Mouse (Mus musculus) cerebellum, postnatal 10 days (tissue): ENCODE data around the gene Stx12.
A peak's percentile ranks its signal among the peaks of the same experiment; 100 is the strongest.
"Not testable (repeated sequence)": the region's sequence is repeated elsewhere in the genome, so short reads cannot be mapped to it uniquely, and the experiment has no call there.

Experiments used
- DNase-seq, 2 experiments: peaks; one replicate each; pipeline ENCODE4 v3.0.0; 2021; ENCODE audit warnings: mixed read lengths in 2 of 2

Stx12 gene

GRCm38 (mm10) chr4:132884064-132884843, at the start of gene Stx12:
Stx12 (minus strand) TSS chr4:132884509.
- peak; percentile 95 to 96 for DNase-seq

GRCm38 (mm10) chr4:132932752-132933404, 48.6 kb upstream of the Stx12 start:
- DNase-seq: no peak

DNA sequence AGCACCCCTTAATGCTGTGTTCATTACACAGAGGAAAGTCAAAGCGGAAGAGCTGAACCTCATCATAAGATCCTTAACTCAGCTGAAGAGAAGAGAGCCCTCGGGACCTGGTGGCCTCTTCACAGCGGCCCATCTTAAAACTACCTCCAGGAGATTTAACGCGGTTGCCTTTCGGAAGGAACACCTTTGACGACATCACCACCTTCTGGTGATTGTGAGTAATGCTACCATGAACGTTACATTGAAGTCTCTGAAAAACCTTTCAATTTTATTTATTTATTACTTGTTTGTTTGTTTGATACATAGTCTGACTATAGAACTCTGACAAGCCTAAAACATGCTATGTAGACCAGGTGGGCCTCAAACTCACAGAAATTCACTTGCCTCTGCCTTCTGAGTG, 46.5 kb upstream of the Stx12 start:
- DNase-seq: peak; percentile 74 to 83

- DNase-seq: not testable (repeated sequence)
Observed at GRCm38 (mm10) chr4:132926520-132926919, 42.2 kb upstream of the Stx12 start.

DNA sequence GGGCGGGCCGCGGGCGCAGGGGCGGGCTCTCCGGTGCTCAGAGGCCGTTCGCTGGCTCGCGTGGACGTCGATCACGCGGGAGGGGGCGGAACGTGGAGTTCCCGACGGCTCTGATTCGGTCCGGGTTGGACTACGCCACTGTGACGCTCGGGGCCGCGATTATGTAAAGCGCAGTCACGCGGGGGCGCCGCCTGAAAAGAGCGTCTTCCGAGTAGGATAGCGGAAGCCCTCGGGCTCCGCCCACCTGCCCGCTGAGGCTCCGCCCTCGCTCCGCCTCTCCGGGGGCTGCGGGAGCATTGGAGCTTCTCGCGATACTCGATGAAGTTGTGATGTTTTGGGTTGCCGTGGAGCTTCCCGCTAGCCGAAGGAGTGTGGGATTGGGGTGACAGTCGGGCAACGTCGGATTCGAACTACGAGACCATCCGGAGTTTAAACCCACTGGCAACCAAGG, 38.3 kb upstream of the Stx12 start, which contains the start of gene Fam76a:
Gene Fam76a (minus strand): TSS at position 1 of the 451 bp plus-strand sequence.
- DNase-seq: peak; percentile 100

DNA sequence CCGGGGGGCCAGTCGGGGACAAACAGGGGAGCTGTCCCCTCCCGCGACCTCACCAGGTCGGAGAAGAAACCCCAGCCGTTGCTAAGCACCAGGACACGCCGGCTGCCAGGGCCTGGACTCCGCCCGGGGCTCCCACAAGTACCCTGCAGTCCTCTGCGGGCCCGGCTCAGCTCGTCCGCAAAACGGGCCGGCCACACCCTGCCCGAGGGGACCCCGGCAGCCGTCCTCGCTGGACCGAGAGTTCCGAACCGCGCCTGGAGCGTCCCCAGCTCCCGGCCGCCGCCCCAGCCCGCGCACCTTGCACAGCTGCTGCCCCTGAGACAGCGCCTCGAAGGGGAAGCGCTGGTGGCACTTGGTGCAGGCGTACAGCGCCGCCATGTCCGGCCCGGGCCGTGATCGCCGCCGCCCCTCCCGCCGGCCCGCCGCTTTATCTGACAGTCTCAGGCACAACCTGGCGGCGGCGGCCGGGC, 37.8 kb upstream of the Stx12 start:
- peak in 1 of 2 experiments; percentile 60 for DNase-seq

DNA sequence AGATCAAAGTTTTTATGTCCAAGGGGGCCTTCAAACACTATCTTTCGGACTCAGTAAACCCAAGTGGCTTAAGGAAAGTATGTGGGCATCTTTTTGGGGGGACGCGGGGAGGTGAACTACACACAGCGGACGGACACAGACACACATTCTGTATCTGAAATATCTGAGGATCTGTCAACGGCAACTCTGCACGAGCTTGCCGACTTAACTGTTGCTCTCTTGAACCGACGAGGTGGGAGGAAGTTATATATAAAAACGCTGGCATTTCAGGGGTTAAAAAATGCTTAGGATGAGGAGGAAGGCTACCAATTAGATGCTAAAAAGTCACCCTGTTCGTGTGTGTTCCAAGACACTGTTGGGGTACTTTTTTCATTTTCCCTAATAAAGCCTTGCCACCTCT, 37.2 kb upstream of the Stx12 start:
- no peak for DNase-seq

GRCm38 (mm10) chr4:132920171-132920570, 35.9 kb upstream of the Stx12 start:
- no peak for DNase-seq

DNA sequence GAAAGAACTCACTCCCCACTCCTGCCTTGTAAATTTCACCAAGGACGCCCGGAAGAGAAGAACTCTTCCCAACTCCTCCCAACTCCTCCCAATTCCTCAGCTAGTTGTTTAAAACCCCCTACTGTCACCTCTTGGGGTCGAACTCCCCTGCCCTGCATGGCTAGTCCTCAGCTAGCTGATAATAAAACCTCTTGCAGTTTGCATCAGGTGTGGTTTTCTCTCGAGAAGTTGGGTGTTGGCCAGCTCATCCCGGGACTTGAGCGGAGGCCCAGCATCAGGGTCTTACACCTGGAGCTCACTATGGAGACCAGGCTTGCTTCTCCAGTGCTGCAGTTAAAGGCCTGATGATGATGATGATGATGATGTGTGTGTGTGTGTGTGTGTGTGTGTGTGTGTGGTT, 34.2 kb upstream of the Stx12 start:
- not testable (repeated sequence) for DNase-seq

DNA sequence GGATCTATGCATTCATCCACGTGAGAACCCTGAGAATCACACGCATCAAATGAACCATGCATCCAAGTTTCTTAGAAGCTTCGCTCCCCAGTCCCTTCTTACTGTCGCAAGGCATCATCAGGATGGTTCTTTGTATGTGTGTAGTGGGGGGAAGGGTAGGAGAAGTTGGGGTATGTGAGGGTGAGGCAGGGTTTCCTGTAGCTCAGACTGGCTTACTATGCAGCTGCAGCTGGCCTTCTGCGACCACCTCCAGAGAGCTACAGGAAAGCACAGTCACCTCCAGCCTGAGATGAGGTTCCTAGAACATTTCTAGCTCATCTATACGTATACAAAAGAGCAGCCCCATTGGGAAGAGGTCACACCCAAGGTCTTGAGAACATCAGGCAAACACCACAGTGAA, 27.8 kb upstream of the Stx12 start:
- no peak for DNase-seq

DNA sequence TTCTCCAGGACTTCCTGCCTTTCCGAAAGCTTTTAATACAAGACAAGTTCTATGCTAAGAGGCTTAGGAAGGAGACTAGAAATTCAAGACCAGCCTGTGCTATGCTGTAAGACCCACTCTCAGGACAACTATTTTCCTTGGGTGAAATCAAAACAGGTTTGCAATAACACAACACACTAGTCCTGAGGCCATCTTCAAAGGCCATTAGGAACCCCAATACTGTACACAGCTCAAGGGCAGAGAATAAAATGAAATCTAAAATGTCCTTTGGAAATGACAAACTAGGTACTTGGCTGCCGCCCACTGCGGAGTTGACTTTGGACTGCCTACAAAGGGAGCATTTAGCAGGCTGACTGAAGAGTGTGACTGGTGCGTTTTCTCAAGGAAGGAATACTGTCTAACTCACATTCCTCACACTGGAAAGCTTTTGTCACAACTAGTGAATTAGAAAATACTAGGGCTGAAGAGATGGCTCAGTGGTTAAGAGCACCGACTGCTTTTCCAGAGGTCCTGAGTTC, 21.6 kb upstream of the Stx12 start:
- no peak for DNase-seq

DNA sequence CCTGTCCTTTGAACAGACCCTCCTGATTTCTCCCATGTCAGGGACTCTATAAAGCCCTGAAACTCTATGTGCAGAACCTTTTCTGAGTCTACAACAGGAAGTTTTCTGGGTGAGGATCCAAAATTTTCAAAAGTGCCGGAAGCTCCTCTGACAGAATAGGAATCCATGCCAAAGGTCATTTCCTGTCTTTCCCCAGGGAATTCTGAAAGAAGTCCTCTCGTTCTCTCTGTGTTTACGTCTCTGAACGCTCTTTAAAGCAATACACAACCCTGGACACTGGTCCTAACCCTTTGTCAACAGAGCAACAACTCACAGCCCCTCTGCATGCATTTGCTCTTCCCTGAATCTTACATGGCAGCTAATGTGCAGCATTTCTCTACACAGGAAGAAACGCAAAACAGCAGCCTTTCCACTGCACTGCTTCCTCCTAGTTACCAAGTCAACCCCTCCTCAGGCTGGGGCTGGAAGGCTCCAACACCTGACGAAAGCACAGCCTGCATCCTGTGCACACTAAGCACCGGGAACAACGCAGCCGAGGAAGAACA, 20.5 kb upstream of the Stx12 start:
- DNase-seq: no peak

DNA sequence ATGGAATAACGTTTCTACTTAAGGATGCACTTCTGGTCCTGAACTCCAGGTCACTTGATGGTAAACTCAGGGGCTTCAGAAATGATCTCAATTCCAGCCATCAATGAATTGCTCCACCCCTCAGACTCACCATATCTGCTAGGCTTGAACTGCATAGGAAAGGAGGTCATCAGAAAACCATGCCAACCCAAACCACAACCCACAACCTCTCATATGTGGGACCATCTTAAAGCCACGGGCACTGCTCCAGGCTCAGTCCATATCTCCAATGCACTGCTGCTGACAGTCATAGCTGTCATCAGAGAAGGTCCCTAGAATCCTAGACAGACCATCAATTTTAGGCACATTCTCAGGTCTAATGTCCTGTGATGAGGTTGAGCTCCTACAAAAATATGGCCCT, 19.8 kb upstream of the Stx12 start:
- DNase-seq: no peak

DNA sequence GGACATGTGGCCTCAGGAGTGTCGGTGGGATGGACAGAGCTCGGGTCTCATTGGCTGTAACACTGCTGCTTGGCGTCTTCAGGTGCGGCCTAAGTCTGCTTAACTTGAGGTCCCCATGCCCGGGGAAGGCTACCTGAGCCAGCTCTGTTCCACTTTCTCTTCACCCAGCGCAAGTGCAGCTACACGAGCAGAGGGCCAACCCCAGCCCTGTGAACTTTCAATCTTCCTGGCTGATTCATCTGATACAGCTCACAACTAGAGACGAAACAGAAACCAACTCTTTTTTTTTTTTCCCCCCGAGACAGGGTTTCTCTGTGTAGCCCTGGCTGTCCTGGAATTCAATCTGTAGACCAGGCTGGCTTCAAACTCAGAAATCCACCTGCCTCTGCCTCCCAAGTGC, 13.9 kb upstream of the Stx12 start:
- DNase-seq: no peak

GRCm38 (mm10) chr4:132894402-132894801, 10.1 kb upstream of the Stx12 start:
- DNase-seq: peak; percentile 12 to 22

DNA sequence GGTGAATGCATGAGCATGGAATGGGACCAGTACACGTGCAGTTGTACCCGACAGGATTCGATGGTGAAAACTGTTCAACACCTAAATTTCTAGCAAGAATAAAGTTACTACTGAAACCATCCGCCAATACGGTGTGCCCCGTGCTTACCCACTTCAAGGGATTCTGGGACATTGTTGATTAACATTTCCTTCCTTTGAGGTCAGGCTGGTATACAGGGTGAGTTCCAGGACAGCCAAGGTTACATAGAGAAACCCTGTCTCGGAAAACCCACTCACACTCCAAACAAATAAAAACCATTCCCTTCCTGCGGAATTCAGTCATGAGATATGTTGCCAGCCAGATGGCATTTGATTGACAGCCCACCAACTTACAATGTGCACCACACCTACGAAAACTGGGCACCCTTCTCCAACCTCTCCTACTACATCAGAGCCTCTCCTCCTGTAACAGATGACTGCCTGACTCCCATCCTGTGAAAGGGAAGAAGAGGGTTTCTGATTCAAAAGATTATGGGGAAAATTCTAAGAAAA, 600 bp upstream of the Stx12 start:
- DNase-seq: peak in 1 of 2 experiments; percentile 7

DNA sequence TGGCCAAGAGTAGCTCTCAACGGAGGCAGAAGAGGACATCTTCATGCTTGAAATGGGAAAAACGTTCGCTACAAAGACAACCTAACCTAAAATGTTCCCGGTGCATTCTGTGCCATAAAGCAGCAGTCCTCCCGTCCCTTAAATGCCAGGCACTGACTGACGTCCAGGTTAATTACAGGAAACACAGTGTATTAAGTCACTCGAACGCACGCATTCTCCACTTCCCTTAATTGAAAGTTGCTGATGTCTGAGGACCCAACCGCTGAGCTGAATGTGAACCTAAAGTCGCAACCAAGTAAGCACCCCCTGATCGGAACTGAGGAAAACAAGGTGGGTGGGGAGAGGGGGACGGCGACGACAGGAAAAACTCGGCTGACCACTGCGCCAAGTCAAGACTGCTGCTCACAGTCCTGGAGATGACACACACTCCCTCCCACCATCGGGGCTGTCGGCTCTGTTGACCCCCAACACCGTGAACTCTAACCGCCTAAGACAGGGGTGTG, 697 bp downstream of the Stx12 start:
- DNase-seq: no peak

DNA sequence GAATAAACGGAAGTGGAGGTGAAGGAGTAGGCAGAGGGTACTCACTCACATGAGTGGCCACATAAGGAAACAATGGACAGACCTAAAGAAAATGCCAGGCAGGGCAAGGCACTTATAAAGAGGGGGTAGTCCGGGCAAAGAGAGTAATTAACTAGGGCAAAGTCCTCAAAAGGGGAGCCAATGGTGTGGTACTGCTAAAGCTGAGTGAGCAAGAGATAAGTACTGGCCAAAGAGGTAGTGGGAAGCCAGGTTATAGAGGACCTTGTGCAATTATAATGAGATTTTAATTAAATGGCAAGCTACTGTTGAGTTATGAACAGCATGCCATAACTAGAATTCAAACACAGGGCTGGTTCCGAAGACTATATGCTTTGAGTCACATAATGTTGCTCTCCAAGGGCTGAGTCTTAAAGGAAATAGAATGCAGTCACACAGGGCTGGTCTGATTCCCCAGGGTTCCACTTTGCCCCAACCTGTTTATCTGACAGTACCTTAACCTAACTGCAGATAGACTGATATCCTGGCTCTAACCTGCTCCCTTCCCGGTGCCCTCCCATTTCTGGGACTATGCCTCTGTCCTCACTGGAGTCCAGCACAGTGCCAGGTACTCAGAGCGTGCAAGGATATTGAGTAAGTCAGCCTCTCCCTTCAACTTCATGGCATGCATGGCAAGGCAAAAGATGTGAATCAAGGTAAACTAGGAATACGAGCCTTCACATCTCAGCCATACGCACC, 9.8 kb downstream of the Stx12 start:
- no peak for DNase-seq

GRCm38 (mm10) chr4:132873481-132874362, 10.6 kb downstream of the Stx12 start:
- no peak for DNase-seq

DNA sequence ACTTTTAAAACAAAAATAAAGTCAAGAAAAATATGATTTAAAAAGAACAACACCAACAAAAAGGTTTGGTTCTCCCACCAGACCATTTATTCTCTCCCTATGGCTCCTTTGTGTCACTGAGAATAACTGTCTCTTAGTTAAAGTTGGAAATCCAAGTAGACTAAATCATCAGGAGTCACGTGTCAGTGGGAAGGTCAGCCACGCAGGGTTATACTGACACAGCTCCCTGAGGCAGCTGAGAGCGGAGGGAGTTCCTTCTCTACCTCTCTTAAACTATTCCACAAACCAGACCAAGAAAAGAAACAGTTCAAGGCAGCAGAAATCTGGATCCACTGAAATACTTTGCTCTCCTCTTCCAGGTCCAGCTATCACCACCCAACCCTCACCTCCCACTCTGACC, 13.2 kb downstream of the Stx12 start:
- no peak for DNase-seq

- DNase-seq: no peak
Observed at GRCm38 (mm10) chr4:132864856-132865255, 19.5 kb downstream of the Stx12 start.
